Mouse (Mus musculus): ENCODE data around the gene Rimbp3. TPM values are rescaled to one million over a fixed set of nuclear protein-coding genes. Genes with fewer than 3 reads are reported as not detected.

Gene Rimbp3
- polyA plus RNA-seq, 1 experiment from 2014 or later = 0.28 TPM

DNA sequence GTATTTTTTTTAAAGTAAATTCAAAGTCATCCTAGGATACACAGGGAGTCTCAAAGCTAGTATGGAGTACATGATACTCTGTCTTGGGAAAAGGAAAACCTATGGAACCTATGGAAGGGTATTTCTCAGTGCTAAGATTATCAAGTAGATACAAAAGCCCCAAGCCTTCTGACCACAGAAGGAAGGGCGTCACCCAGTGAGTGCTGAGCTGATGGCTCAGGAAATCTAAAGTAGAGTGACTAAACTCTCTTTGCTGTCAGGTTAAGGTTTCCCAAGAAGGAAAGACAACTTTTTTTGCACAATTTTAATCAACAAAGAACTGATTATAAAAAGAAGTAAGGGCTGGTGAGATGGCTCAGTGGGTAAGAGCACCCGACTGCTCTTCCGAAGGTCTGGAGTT lies 28.7 kb upstream of the Rimbp3 start:
- Histone ChIP-seq H3K4me3 (replicated peaks; ENCODE audit: low read depth, low read length) (no peak overlapping the region), H3K27ac (no peak overlapping the region), H3K4me2 (ENCODE audit: low read length) (no peak overlapping the region), H3K27me3 (ENCODE audit: insufficient read depth, low read length) (no peaks in the 10 kb centered on the region), H3K36me3 (ENCODE audit: insufficient read depth, low read length) (0 out of 2 replicates have a peak, but pooled peaks cover 5% of the 10 kb centered on the region), H3K9ac (ENCODE audit: low read depth, low read length) (no peak overlapping the region), H3K9me3 (replicated peaks; ENCODE audit: low read length) (no peaks in the 10 kb centered on the region), H3K4me1 (replicated peaks; ENCODE audit: insufficient read depth, low read length) (no peaks in the 10 kb centered on the region)
- 94% methylated on average over 3 of the region's 3 CpGs for WGBS
- DNase-seq (ENCODE audit: low spot score) (no peak), ATAC-seq (replicated peaks; ENCODE audit: low FRiP score, low read depth) (no peak)
- no peak for TF ChIP-seq CTCF (IDR thresholded peaks at IDR 0.05; ENCODE audit: low read depth)

- Histone ChIP-seq H3K36me3 (ENCODE audit: insufficient read depth, low read length) (peaks cover under 1% of the 10 kb centered on the region; the same call in 1 of the 2 replicates), H3K4me1 (replicated peaks; ENCODE audit: insufficient read depth, low read length) (no peaks in the 10 kb centered on the region), H3K9ac (ENCODE audit: low read depth, low read length) (no peak overlapping the region), H3K4me2 (ENCODE audit: low read length) (no peak overlapping the region), H3K27me3 (ENCODE audit: insufficient read depth, low read length) (no peaks in the 10 kb centered on the region), H3K9me3 (replicated peaks; ENCODE audit: low read length) (no peaks in the 10 kb centered on the region), H3K4me3 (replicated peaks; ENCODE audit: low read depth, low read length) (no peak overlapping the region), H3K27ac (no peak overlapping the region)
- no peak for TF ChIP-seq CTCF (IDR thresholded peaks at IDR 0.05; ENCODE audit: low read depth)
- 80% methylated on average over 4 of the region's 4 CpGs for WGBS
- no peak for ATAC-seq (replicated peaks; ENCODE audit: low FRiP score, low read depth)
- DNase-seq (ENCODE audit: low spot score) = no peak
Measured at GRCm38 (mm10) chr16:17181382-17181781, 27.0 kb upstream of the Rimbp3 start.

DNA sequence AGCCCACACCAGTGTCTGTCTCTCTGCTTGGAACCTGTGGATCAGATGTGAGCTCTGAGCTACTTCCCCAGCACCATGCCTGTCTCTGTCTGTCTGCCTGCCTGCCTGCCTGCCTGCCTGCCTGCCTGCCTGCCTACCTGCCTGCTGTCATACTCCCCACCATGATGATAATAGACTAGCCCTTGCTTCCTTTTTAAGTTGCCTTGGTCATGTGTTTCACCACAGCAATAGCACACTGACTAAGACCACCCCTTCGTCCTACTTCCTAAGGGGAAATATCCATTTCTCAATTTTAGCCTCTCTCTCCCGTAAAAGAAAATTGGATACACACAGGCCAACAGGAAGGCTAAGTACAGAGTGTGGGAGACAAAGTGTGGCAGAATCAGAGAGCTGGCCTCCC lies 26.3 kb upstream of the Rimbp3 start:
- peaks cover 5% of the 10 kb centered on the region; the same call in 1 of the 2 replicates for H3K36me3 ChIP-seq (ENCODE audit: insufficient read depth, low read length)
- H3K4me2 ChIP-seq (ENCODE audit: low read length) = no peak overlapping the region
- no peaks in the 10 kb centered on the region for H3K4me1 ChIP-seq (replicated peaks; ENCODE audit: insufficient read depth, low read length)
- no peak overlapping the region for H3K9ac ChIP-seq (ENCODE audit: low read depth, low read length)
- 69% methylated on average over 2 of the region's 2 CpGs for WGBS
- no peak for ATAC-seq (replicated peaks; ENCODE audit: low FRiP score, low read depth)
- no peaks in the 10 kb centered on the region for H3K27me3 ChIP-seq (ENCODE audit: insufficient read depth, low read length)
- no peak for TF ChIP-seq CTCF (IDR thresholded peaks at IDR 0.05; ENCODE audit: low read depth)
- DNase-seq (ENCODE audit: low spot score) = no peak
- H3K27ac ChIP-seq = no peak overlapping the region
- no peaks in the 10 kb centered on the region for H3K9me3 ChIP-seq (replicated peaks; ENCODE audit: low read length)
- no peak overlapping the region for H3K4me3 ChIP-seq (replicated peaks; ENCODE audit: low read depth, low read length)

DNA sequence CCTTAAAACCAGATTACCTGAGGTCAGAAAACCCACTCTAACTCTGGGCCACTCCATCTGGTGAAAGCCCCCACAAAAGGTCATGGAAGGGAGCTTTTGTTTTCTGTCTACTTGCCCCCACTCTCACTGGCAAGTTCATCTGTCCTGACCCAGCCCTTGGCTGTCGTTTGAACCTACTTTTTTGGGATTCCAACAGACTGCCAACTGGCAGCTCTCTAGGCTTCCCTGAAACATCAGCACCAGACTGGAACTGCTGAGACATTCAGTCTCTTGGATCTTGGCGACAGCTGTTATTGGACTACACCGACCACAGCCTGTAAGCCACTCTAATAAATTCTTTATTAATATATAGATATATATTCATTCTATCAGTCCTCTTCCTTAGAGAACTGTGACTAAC lies 25.4 kb upstream of the Rimbp3 start:
- H3K4me3 ChIP-seq (replicated peaks; ENCODE audit: low read depth, low read length) = no peak overlapping the region
- no peak for DNase-seq (ENCODE audit: low spot score)
- no peak for TF ChIP-seq CTCF (IDR thresholded peaks at IDR 0.05; ENCODE audit: low read depth)
- H3K9ac ChIP-seq (ENCODE audit: low read depth, low read length) = no peak overlapping the region
- H3K27me3 ChIP-seq (ENCODE audit: insufficient read depth, low read length) = no peaks in the 10 kb centered on the region
- no peak overlapping the region for H3K27ac ChIP-seq
- H3K36me3 ChIP-seq (ENCODE audit: insufficient read depth, low read length) = peaks cover 10% of the 10 kb centered on the region; the same call in 1 of the 2 replicates
- 74% methylated on average over 3 of the region's 3 CpGs for WGBS
- no peaks in the 10 kb centered on the region for H3K4me1 ChIP-seq (replicated peaks; ENCODE audit: insufficient read depth, low read length)
- no peaks in the 10 kb centered on the region for H3K9me3 ChIP-seq (replicated peaks; ENCODE audit: low read length)
- no peak overlapping the region for H3K4me2 ChIP-seq (ENCODE audit: low read length)
- no peak for ATAC-seq (replicated peaks; ENCODE audit: low FRiP score, low read depth)

DNA sequence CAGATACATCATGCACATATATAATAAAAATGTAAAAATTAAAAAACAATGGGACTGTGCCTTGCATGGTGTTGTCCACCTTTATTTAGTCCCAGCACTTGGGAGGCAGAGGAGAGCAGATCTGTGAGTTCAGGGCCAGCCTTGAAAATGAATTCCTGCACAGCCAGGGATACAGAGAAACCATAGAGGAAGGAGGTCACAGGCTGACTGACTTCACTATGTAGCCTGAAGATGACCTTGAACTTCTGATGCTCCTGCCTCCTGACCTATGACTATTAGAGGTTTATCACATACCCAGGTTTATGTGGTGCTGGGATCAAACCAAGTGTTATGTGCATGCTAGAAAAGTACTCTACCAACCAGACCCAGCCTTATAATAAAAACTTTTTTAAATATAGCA lies 22.9 kb upstream of the Rimbp3 start:
- DNase-seq (ENCODE audit: low spot score) (no peak), ATAC-seq (replicated peaks; ENCODE audit: low FRiP score, low read depth) (no peak)
- no peak overlapping the region for H3K4me3 ChIP-seq (replicated peaks; ENCODE audit: low read depth, low read length)
- no peaks in the 10 kb centered on the region for H3K9me3 ChIP-seq (replicated peaks; ENCODE audit: low read length)
- TF ChIP-seq CTCF (IDR thresholded peaks at IDR 0.05; ENCODE audit: low read depth) = no peak
- no peaks in the 10 kb centered on the region for H3K27me3 ChIP-seq (ENCODE audit: insufficient read depth, low read length)
- H3K9ac ChIP-seq (ENCODE audit: low read depth, low read length) = no peak overlapping the region
- no peaks in the 10 kb centered on the region for H3K4me1 ChIP-seq (replicated peaks; ENCODE audit: insufficient read depth, low read length)
- H3K4me2 ChIP-seq (ENCODE audit: low read length) = no peak overlapping the region
- H3K27ac ChIP-seq = no peak overlapping the region
- peaks cover 10% of the 10 kb centered on the region; the same call in 1 of the 2 replicates for H3K36me3 ChIP-seq (ENCODE audit: insufficient read depth, low read length)

DNA sequence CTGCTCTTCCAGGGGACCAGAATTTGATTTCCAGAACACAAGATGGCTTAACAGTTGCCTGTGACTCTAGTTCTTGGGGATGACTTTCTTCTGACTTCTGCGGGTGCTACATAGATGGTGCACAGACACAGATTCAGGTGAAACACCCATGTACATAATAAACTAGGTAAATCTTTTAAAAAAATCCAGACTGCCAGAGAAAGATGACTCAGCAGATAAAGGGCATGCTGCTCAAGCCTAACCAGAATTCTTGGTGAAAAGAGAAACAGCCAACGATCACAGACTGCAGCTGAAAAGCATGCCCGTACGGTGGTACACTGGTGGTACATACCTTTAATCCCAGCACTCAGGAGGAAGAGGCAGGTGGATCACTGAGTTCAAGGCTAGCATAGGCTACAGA lies 14.6 kb upstream of the Rimbp3 start:
- Histone ChIP-seq H3K27ac (no peak overlapping the region), H3K4me1 (replicated peaks; ENCODE audit: insufficient read depth, low read length) (no peaks in the 10 kb centered on the region), H3K9me3 (replicated peaks; ENCODE audit: low read length) (no peaks in the 10 kb centered on the region), H3K27me3 (ENCODE audit: insufficient read depth, low read length) (no peaks in the 10 kb centered on the region), H3K4me2 (ENCODE audit: low read length) (no peak overlapping the region), H3K4me3 (replicated peaks; ENCODE audit: low read depth, low read length) (no peak overlapping the region), H3K36me3 (ENCODE audit: insufficient read depth, low read length) (peaks cover 4% of the 10 kb centered on the region; the same call in 1 of the 2 replicates), H3K9ac (ENCODE audit: low read depth, low read length) (no peak overlapping the region)
- no peak for ATAC-seq (replicated peaks; ENCODE audit: low FRiP score, low read depth)
- TF ChIP-seq CTCF (IDR thresholded peaks at IDR 0.05; ENCODE audit: low read depth) = no peak
- 89% methylated on average over 4 of the region's 4 CpGs for WGBS
- no peak for DNase-seq (ENCODE audit: low spot score)
